Mouse (Mus musculus) embryonic fibroblast, embryonic 13.5 days (primary cell): ENCODE measurements at regions not wholly inside any gene's neighbourhood (a gene's known extent, or its start where the extent isn't known, plus 50 kb on each side); places are given as distances from the start of the nearest gene placed in this dataset.
A peak's percentile ranks its signal among the peaks of the same experiment; 100 is the strongest.

Experiments
- H3K27ac ChIP-seq: 2 replicates; pipeline ENCODE4 v1.5.1; 2012; ENCODE audit warnings: low read length, control low read depth, inconsistent platforms; ENCODE audit not compliant: insufficient read depth
- H3K4me1 ChIP-seq: 2 replicates; pipeline ENCODE4 v1.6.1; 2011; ENCODE audit warnings: low read length; ENCODE audit not compliant: control insufficient read depth, insufficient read depth
- H3K4me3 ChIP-seq: 2 replicates; pipeline ENCODE4 v1.5.1; 2011; ENCODE audit warnings: mild to moderate bottlenecking, control low read depth, low read length; ENCODE audit not compliant: insufficient read depth
- CTCF ChIP-seq: IDR thresholded peaks from 2 replicates; pipeline ENCODE4 v1.5.1; 2011; ENCODE audit warnings: mild to moderate bottlenecking, control low read depth, low read length, moderate library complexity, borderline replicate concordance; ENCODE audit not compliant: insufficient read depth
- POLR2A ChIP-seq: IDR thresholded peaks from 2 replicates; pipeline ENCODE4 v1.6.1; 2011; ENCODE audit warnings: low read depth, mild to moderate bottlenecking, control low read depth, low read length, moderate library complexity

- TF ChIP-seq POLR2A (no peak), CTCF (no peak)
- no peak overlapping the region for H3K27ac ChIP-seq
- no peak overlapping the region for H3K4me3 ChIP-seq
- H3K4me1 ChIP-seq: no peaks in the 10 kb centered on the region
Observed at GRCm38 (mm10) chr2:128491217-128491877, 99.7 kb upstream of the Spdye4c start.

GRCm38 (mm10) chr2:128493871-128494270 lies 97.1 kb upstream of the Spdye4c start:
- H3K4me1 ChIP-seq: no peaks in the 10 kb centered on the region
- H3K4me3 ChIP-seq: no peak overlapping the region
- no peak overlapping the region for H3K27ac ChIP-seq
- TF ChIP-seq POLR2A (no peak), CTCF (no peak)

GRCm38 (mm10) chr2:128497891-128498290 lies 93.1 kb upstream of the Spdye4c start:
- no peak for TF ChIP-seq POLR2A
- H3K4me1 ChIP-seq: no peaks in the 10 kb centered on the region
- no peak overlapping the region for H3K4me3 ChIP-seq
- H3K27ac ChIP-seq: no peak overlapping the region

GRCm38 (mm10) chr2:128498611-128499010 lies 92.4 kb upstream of the Spdye4c start:
- TF ChIP-seq CTCF: no peak
- no peak for TF ChIP-seq POLR2A
- no peak overlapping the region for H3K27ac ChIP-seq
- H3K4me3 ChIP-seq: no peak overlapping the region
- 0 out of 2 replicates have a peak, but pooled peaks cover 2% of the 10 kb centered on the region for H3K4me1 ChIP-seq

- TF ChIP-seq POLR2A (no peak), CTCF (no peak)
Observed at GRCm38 (mm10) chr2:128499575-128500184, 91.3 kb upstream of the Spdye4c start.

GRCm38 (mm10) chr2:128502676-128503075 lies 88.3 kb upstream of the Spdye4c start:
- H3K4me3 ChIP-seq: no peak overlapping the region
- H3K27ac ChIP-seq: no peak overlapping the region
- TF ChIP-seq CTCF (no peak), POLR2A (no peak)
- 0 out of 2 replicates have a peak, but pooled peaks cover 2% of the 10 kb centered on the region for H3K4me1 ChIP-seq

More at GRCm38 (mm10) chr2:128499575-128500184, 91.3 kb upstream of the Spdye4c start:
- no peak overlapping the region for H3K27ac ChIP-seq
- H3K4me3 ChIP-seq: no peak overlapping the region
- 0 out of 2 replicates have a peak, but pooled peaks cover 2% of the 10 kb centered on the region for H3K4me1 ChIP-seq

GRCm38 (mm10) chr2:128503136-128503935 lies 87.7 kb upstream of the Spdye4c start:
- Histone ChIP-seq H3K4me3 (no peak overlapping the region), H3K27ac (peak overlapping the region; percentile 27; the same call in 1 of the 2 replicates), H3K4me1 (0 out of 2 replicates have a peak, but pooled peaks cover 2% of the 10 kb centered on the region)
- TF ChIP-seq CTCF (no peak), POLR2A (no peak)

- H3K4me1 ChIP-seq: peaks cover 5% of the 10 kb centered on the region; the same call in 1 of the 2 replicates
- no peak for TF ChIP-seq POLR2A
- TF ChIP-seq CTCF: no peak
- H3K27ac ChIP-seq: peak overlapping the region; percentile 34
- no peak overlapping the region for H3K4me3 ChIP-seq
Observed at GRCm38 (mm10) chr2:128507591-128508243, 83.3 kb upstream of the Spdye4c start.

GRCm38 (mm10) chr2:128508244-128508605 lies 82.8 kb upstream of the Spdye4c start:
- H3K4me3 ChIP-seq: no peak overlapping the region
- no peak overlapping the region; the same call in 1 of the 2 replicates for H3K27ac ChIP-seq
- H3K4me1 ChIP-seq: peaks cover 3% of the 10 kb centered on the region; the same call in 1 of the 2 replicates
- no peak for TF ChIP-seq POLR2A
- no peak for TF ChIP-seq CTCF

- no peak overlapping the region for H3K27ac ChIP-seq
- peaks cover 3% of the 10 kb centered on the region; the same call in 1 of the 2 replicates for H3K4me1 ChIP-seq
- no peak for TF ChIP-seq CTCF
- TF ChIP-seq POLR2A: no peak
- H3K4me3 ChIP-seq: no peak overlapping the region
Observed at GRCm38 (mm10) chr2:128511291-128511690, 79.7 kb upstream of the Spdye4c start.
